Mouse (Mus musculus) adrenal gland, postnatal 25 days (tissue): ENCODE measurements around the gene Nr1h5. TPM values are rescaled to one million over a fixed set of nuclear protein-coding genes. Genes with fewer than 3 reads are reported as not detected.

Source experiments
- DNase-seq: peaks from one replicate; pipeline ENCODE4 v3.0.0; 2021; ENCODE audit warnings: mixed read lengths
- long read RNA-seq: library from polyadenylated mRNA; stranded (forward); transcript quantifications from one replicate; pipeline ENCODE4 v2.0.0, GENCODE M21; 2021
- total RNA-seq: library from RNA; stranded (reverse); gene quantifications from 2 replicates; pipeline ENCODE4 v1.2.3, GENCODE M21; 2021

Nr1h5 gene
- total RNA-seq = not detected in 2 replicates
- long read RNA-seq = 0 reads

DNA sequence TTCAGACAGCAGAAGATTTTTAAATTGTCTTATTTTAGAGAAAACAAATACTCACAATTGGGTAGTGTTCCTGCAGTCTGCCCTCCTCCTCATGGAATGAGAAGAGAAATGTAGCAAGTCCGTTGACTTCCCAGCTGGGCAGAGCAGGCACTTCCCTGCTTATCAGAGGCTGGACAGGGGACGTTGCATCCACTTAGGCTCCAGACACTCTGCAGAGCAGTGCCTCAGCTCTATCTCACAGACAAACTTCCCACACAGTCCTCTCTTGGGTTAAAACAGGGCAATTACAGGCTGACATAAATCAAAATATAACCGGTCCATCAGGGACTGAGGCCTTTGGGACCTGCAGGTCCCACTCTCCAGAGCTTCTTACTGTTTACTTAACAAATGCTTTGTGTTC is at the start of gene Nr1h5:
Gene Nr1h5 (minus strand): TSS at position 101 of the 400 bp plus-strand sequence.
- DNase-seq = no peak

DNA sequence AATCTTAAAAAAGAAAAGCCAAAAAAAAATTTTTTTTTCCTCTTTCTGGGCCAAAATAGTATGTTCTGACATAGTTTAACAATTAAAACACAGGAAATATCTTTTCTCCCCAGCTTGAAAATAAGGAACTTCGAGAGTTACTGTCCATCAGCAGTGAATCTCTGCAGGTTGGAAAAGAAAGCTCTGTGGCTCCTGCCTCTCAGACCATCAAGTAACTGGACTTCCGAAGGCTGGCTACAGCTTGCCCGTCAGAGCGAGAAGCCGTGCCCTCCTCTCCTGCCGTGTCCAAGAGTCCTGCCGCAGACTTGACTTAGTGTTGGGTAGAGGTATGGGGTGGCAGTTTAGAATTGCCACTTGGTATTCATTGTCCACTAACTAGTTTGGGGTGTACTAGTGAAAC is 37.7 kb upstream of the Nr1h5 start:
- DNase-seq = no peak

DNA sequence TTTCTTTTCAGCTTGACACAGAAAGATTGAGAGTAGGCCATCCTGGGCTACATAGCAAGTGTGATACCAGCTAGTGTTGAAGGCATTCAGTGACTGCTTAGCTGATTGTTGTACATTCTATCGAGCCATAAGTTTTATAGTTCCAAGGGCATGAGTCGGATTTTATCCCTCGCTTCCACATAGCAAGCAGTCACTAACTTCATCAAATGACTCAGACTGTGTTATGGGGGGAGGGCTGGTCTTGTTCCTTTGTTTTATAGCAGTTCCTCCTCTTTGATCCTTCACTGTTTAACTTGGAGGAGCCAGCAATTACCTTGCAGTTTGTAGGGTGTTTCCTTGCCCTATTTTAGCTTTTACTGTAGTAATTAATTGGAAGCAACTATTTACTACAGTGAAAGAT is 33.7 kb upstream of the Nr1h5 start:
- DNase-seq = no peak

DNA sequence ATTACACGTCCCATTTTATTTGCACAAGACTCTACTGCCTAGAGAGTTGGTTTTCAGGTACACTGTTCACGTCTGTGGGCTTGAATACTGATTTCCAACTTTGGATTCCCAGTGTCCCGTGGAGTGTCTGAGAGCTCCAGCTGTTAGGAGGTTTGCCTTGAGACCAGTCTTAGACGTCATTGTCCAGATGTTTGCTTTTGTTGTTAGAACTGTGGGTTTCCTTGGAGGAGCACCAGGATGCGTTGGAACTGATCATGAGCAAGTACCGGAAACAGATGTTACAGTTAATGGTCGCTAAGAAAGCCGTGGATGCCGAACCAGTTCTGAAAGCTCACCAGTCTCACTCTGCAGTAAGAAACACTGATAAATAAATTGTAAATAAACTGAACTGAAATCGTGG is 33.1 kb upstream of the Nr1h5 start:
- no peak for DNase-seq

DNA sequence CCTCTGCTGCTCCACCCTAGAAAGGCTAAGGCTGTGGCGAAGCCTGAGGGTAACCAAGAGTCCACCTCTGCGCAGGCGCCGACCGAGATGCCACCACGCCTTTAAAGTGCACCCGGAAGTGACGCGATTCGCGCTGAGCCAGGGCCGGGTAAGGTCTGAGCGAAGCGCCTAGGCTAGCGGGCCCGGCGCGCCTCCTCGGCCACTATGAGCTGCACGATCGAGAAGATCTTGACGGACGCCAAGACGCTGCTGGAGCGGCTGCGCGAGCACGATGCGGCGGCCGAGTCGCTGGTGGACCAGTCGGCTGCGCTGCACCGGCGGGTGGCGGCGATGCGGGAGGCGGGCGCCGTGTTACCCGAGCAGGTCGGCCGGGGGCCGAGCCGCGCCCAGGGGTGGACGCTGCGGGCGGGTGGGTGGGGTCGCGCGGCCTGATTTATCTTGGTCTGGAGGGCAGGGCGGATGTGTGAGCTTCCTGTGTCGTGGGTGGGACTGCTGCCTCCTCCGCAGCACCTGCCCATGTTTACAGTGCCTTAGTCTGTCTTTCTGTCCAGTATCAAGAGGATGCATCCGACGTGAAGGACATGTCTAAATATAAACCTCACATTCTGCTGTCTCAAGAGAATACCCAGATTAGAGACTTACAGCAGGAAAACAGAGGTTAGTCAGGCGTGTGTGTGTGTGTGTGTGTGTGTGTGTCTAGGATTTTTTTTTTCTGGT is 31.8 kb upstream of the Nr1h5 start, which contains the start of gene Sike1:
Gene Sike1 (plus strand): TSS at position 104 of the 717 bp plus-strand sequence.
- DNase-seq = peak; percentile 95

DNA sequence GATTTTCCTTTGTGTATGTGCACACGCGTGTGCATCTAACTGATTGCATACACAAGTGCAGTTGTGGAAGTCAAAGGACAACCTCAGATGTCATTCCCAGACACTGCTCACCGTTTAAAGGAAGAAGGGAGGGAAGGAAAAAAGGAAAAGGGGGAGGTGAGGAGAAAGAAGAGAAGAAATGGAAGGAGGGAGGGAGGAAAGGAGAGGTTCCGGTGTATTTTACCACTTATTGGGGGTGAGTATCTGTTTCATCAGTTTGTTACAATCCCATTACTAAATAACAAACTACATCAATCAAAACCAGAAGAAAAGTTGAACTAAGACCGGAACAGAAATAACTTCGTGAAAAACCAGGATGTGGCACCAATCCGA is 31.3 kb upstream of the Nr1h5 start:
- DNase-seq = no peak

DNA sequence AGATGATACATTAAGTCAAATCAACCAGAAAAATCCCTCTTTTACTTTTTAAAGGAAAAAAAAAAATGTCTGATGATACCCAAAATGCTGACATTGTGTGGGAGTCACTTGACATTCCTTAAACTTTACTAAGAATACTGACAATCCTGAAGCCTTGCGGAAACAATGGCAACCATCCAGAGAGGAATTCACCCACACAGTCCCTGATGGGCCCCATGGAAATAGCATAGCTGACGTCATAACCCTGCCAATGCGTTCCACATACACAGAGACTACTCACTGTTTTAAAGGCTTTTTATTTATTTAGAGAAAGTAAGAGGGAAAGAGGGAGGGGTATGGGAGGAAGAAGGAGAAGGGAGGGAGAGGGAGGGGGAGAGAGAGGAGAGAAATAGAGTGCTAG is 29.0 kb upstream of the Nr1h5 start:
- no peak for DNase-seq

DNA sequence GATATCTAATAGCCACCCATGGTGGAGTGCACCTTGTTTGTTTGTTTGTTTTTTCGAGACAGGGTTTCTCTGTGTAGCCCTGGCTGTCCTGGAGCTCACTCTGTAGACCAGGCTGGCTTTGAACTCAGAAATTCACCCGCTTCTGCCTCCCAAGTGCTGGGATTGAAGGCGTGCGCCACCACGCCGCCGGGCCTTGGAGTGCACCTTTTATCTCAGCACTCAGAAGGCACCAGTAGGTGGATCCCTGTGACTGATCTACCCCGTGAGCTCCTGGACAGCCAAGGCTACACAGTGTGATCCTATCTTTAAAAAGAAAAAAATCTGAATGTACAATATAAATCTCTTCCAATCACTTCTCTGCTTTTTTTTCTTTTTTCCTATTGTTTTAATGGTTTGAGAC is 27.1 kb upstream of the Nr1h5 start:
- DNase-seq = no peak

DNA sequence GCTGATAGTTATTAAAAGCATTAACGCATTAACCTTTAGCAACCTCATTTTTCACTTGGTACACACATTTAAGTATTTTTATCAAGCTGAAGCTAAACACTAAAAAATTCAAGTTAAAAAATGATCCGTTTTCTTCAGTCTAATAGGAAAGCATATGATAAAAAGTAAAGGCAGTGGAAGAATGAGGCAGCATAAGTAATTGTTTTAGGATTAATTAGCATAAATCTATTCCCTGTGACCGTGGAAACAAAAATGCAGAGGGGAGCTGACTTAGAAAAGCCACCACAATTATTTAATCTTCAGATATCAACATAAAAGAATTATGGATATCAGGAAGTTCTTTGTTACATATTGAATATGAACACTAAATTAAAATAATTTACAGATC is 16.4 kb upstream of the Nr1h5 start:
- no peak for DNase-seq

DNA sequence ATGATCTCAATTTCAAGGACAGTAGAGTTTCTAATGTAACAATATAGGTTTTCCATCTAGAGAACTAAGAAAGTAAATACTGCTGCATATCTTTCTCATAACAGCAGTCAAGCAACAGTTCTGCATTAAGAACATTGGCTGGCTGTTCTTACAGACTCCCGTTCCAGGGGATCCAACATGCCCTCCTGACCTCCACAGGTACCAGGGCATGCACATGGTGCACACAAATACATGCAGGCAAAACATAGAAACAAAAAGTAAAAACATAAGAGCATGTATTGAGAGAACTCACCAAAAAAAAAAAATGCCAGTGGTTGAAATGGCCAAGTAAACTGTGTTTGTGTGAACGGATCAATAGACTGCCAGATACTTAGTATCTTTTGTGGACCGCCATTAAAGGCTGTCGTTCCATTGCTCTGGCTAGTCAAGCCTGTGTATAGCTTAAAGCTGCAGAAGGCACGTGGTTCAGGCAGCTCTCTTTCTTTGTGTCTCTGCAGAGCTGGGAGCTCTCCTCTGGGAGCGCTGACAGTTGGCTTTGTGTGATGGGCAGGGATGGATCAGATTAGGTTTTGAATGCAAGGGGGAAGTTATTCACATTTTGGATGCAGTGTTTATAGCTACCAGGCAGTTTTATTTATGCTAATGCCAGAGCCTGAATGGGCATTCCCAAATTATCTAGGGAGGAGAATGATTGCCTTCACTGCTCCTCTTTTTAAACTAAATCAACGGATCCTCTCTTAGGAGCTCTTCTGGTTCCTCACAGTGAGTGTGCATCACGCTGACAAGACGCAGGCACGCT is 15.8 kb upstream of the Nr1h5 start:
- DNase-seq = no peak

DNA sequence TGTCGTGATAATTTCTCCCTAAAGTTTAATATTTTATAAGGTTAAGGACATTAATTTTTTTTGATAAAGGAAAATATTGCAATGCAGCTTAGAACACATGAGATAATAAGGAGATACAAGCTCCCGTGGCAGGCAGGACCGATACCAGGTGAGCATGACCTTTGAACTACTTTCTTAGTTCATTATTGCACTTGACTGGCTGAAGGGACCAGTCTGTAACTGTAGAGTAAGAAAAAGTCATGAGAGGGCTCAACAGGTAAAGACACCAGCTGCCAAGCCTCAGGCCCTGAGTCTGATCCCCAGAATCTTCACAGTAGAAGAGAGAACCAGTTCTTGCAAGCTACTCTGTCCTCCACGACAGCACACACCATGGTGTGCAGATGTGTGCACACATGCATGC is 13.0 kb upstream of the Nr1h5 start:
- no peak for DNase-seq

DNA sequence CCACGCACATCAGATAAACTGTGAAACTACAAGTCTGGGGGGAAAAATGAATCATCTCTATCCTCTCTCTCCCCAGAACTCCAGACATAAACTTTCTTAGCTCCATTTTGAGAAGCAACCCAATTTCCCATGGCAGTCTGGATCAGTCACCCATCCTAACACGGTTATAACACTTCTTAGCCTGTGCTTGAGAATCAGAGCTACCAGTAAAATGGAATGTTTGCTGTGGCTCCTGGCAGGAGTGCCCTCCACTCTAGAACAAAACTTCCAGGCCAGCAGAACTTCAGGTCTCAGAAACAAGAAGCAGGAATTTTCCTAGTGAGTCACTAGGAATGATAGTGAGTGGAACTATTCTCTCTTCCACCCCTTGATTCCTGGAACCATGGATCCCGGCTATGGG is 6.6 kb upstream of the Nr1h5 start:
- DNase-seq = no peak

DNA sequence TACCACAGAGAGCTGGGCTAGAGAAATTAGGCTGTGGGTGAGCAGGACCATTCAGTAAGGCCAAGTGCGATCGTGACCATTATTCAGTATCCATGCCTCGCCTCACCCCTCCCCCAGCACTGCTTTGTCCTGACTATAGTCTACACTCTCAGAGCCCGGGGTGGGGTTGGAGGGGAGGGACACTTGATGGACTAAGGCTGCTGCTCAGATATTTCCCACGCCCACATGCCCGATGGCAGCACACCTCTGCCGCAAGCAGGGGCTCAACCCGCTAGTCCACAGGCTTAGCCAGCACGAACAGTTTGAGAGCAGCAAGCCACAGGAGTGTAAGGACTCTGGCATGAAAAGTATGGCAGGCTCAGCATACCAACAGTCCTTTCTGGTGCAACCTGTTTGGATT is 6.1 kb upstream of the Nr1h5 start:
- DNase-seq = no peak

DNA sequence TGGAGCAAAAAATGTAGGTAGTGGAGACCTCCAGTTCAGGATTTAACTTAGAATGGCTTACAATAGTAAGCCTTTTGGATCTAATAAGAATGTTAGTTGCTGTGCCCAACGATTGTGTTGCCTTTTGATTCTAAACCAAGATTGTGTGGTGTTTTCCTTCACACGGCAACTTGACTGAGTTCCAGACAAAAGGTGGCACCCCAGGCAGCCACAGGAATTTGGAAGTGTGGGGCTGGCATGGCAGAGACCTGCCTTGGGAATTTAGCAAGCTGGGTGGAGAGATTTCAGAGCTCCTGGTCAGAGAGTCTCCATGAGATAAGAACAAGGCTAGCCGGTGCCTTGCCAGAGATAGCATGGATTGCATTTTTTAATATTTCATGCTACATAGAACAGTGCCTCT is 8.3 kb downstream of the Nr1h5 start:
- no peak for DNase-seq

DNA sequence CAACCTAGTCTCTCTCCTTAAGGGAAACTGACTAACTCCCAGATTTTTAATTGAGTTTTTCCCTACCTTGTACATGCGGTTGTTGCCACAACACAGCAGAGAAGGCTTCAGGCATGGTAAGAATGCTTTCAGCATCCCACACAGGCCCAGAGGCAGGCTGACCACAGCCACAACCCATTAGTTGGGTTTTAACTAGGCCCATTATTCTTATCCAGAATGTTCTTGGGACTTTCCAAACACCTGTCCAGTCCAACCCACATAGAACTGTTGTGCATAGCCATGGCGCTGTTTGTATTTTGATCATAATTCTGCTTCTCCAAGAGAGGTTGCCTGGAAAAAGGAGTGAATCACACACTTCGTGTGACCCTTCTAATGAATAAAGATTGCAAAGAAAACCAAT is 8.8 kb downstream of the Nr1h5 start:
- DNase-seq = no peak

DNA sequence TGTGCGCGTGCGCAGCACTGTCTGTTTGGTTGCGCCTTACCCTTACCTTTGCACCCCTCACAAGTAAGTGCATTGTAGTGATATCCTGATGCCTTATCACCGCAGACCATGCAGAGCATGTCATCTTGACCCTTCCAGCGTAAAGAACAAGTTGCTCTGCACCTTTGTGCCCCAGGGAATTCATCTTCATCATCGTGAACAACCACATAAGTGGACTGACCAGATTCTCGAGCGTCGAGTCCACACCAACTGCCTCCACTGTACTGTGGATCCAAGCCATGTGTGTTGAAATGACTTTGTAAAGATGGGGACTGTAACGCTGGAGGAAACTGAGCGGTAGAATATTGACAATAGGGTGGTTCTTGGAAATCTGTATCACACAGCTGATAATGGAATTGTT is 9.5 kb downstream of the Nr1h5 start:
- DNase-seq = no peak

DNA sequence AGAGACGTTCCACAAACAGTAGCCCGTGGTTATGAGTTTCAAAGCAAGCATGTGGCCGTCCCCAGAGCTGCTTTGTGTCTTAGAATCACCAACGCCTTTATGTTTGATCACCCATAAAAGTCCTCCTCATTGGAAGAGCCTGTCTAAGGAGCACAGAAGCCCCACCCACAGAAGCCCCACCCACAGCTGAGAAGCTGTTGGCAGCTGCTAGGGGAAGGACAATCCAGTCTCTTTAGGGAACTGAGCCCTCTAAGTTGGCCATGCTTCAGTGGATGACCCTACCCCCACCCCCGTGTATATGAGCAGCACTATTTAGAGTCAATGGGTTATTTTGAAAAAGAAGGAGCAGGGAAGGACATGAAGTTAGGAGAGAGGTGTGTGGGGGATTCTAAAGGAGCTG is 17.1 kb downstream of the Nr1h5 start:
- no peak for DNase-seq

DNA sequence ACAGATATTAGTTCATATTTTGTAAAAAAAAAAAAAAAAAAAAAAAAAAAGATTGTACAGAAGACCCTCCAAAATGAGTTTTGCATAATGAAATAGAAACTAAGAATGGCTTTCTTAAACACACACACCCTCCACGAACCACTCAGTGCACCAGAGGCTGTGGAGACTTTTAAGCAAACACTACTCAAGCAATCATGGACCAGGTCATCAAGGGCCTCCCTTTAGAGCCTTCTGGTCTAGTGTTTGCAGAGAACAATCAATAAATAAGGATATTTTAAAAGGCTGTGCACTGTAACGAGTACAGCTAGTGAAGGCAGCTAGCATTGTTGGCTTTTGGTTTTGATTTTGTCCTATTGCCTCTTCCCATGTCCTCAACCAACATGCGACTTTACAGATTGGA is 17.6 kb downstream of the Nr1h5 start:
- DNase-seq = no peak

DNA sequence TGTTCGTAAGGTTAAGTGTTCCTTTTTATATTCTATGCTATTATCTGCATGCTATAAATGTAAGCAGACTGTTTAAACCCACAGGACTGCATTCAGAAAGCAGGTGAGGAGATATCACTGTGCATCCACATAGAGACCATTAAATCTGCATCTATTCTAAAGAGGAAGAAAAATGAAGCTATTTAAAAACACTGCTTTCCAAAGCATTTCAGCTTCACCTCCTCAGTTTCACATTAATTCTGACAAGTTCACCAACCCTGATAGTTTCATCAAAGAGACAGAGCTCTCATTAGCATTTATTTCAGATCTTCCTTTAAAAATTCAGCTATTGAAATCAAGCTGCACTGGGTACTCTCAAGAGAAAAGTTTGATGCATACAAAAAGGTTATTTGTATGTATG is 25.8 kb downstream of the Nr1h5 start:
- DNase-seq = no peak

DNA sequence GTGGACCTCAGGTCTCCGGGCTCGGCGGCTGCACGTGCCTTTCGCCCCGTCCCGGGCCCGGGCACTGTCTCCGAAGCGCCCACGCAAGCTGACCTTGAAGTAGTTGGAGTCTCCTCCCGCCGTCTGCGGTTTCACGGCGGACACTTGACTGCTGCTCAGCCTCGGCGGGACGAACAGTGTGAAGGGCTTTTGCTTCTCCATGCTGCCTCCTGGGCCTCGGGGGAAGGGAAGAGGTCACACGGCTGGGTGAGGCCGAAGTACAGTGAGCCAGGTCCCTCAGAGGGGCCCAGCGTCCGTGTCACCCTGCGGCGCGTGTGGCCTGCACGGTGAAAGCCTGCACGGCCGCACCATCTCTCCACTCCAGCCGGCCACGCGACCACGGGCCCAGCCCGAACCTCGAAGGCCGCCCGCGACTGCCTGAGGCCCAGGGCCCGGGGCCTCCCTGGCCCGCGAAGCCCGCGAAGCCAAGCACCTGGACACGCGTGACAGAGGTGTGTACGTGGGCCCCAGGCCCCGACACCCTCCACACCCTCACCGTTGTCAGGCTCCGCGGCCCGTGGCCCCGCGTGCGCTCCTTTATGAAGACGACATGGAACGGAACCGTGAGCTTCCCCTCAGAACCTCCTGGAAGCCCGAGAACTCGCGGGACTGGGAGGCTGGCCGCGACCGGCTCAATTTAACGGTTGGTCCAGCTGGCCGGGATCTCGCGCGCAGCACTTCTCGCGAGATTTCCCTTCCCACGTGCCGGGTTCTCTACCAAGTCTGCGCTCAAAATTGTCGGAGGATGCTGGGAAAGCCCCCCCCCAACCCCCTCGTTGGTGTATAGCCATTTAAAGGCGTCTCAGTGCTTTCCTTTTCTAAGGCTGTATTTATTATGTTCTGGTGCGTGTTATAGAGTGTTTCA is 28.2 kb downstream of the Nr1h5 start, which contains the start of gene Sycp1:
Gene Sycp1 (minus strand): TSS at position 650 of the 904 bp plus-strand sequence.
- no peak for DNase-seq

DNA sequence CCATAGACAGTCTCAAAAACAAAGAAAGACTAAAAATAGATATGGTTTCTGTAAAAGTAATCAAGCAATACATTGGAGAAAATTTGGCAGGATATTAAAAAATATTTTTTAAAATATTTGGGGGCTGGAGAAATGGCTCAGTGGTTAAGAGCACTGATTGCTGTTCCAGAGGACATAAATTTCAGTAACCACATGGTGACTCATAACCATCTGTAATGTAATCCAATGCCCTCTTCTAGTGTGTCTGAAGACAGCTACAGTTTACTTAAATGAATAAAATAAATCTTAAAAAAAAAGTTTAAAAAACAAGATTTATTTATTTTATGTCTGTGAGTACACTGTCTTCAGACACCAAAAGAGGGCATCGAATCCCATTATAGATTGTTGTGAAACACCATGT is 64.8 kb downstream of the Nr1h5 start:
- no peak for DNase-seq
